Mouse (Mus musculus): ENCODE results near the gene H2-Ob. TPM values are rescaled to one million over a fixed set of nuclear protein-coding genes. Genes with fewer than 3 reads are reported as not detected.
"Not testable (repeated sequence)": the region's sequence is repeated elsewhere in the genome, so short reads cannot be mapped to it uniquely, and the experiment has no call there.

The H2-Ob gene
- total and polyA plus RNA-seq, 3 experiments: 13.7 to 31.9 (median 19.9) TPM

- H3K9ac ChIP-seq (ENCODE audit: insufficient read depth, low read depth): no peak overlapping the region
- in situ Hi-C loops (cut with MboI; ENCODE audit: low pct_ligation_motif_present, low pct_unique_long_range_greater_than_20kb, low sequenced_read_pairs): no loop called here
- H3K27ac ChIP-seq (ENCODE audit: insufficient read depth, low read depth): no peak overlapping the region
- H3K4me1 ChIP-seq (ENCODE audit: control insufficient read depth in 1 of 2, insufficient read depth in 2 of 2): no peaks in the 10 kb centered on the region
- no peaks in the 10 kb centered on the region for H3K36me3 ChIP-seq (replicated peaks in 1 of 2; ENCODE audit: control insufficient read depth in 1 of 2, insufficient read depth in 1 of 2, low read length in 1 of 2)
- no peaks in the 10 kb centered on the region for H3K9me3 ChIP-seq (replicated peaks; ENCODE audit: low read length)
- no peak overlapping the region for H3K4me3 ChIP-seq (replicated peaks in 1 of 3; ENCODE audit: low read depth in 2 of 3, low read length in 2 of 3, poor library complexity in 1 of 3)
- dilution Hi-C loops (cut with MboI; ENCODE audit: extremely low pct_ligation_motif_present, extremely low pct_unique_long_range_greater_than_20kb, low sequenced_read_pairs): no loop called here
- no peaks in the 10 kb centered on the region for H3K27me3 ChIP-seq (replicated peaks)
- no peak for DNase-seq (ENCODE audit: extremely low read depth)
- TF ChIP-seq POLR2A (IDR thresholded peaks at IDR 0.05; ENCODE audit: low read depth, low read length) (no peak), ZMIZ1 (IDR thresholded peaks at IDR 0.05; ENCODE audit: low read depth, low read length) (no peak), POLR2AphosphoS2 (IDR thresholded peaks at IDR 0.05; ENCODE audit: low read depth, low read length) (no peak), CTCF (conservative IDR thresholded peaks at IDR 0.05 in 1 of 2, IDR thresholded peaks at IDR 0.05 in 1 of 2; ENCODE audit: low read depth in 2 of 2, low read length in 2 of 2) (no peak), RCOR1 (conservative IDR thresholded peaks at IDR 0.05; ENCODE audit: low read depth, low read length) (no peak), GABPA (IDR thresholded peaks at IDR 0.05; ENCODE audit: insufficient replicate concordance, low read depth, low read length) (no peak), HCFC1 (IDR thresholded peaks at IDR 0.05; ENCODE audit: low read depth, low read length) (no peak), USF2 (conservative IDR thresholded peaks at IDR 0.05; ENCODE audit: low read depth, low read length) (no peak)
- H3K4me2 ChIP-seq (ENCODE audit: insufficient read depth, low read depth, poor library complexity, severe bottlenecking): no peak overlapping the region
- no peaks in the 10 kb centered on the region for H3K79me2 ChIP-seq (replicated peaks; ENCODE audit: control insufficient read depth, extremely low read depth, insufficient read depth, poor library complexity, severe bottlenecking)
Observed at GRCm38 (mm10) chr17:34225426-34225825, 13.3 kb upstream of the H2-Ob start.

GRCm38 (mm10) chr17:34225911-34226310 lies 12.8 kb upstream of the H2-Ob start:
- H3K27ac ChIP-seq (ENCODE audit: insufficient read depth, low read depth); dilution Hi-C loops (cut with MboI; ENCODE audit: extremely low pct_ligation_motif_present, extremely low pct_unique_long_range_greater_than_20kb, low sequenced_read_pairs); in situ Hi-C loops (cut with MboI; ENCODE audit: low pct_ligation_motif_present, low pct_unique_long_range_greater_than_20kb, low sequenced_read_pairs); H3K27me3 ChIP-seq (replicated peaks); H3K79me2 ChIP-seq (replicated peaks; ENCODE audit: control insufficient read depth, extremely low read depth, insufficient read depth, poor library complexity, severe bottlenecking); H3K4me1 ChIP-seq (ENCODE audit: control insufficient read depth in 1 of 2, insufficient read depth in 2 of 2); H3K9ac ChIP-seq (ENCODE audit: insufficient read depth, low read depth); H3K4me3 ChIP-seq (replicated peaks in 1 of 3; ENCODE audit: low read depth in 2 of 3, low read length in 2 of 3, poor library complexity in 1 of 3); H3K4me2 ChIP-seq (ENCODE audit: insufficient read depth, low read depth, poor library complexity, severe bottlenecking); H3K9me3 ChIP-seq (replicated peaks; ENCODE audit: low read length); H3K36me3 ChIP-seq (replicated peaks in 1 of 2; ENCODE audit: control insufficient read depth in 1 of 2, insufficient read depth in 1 of 2, low read length in 1 of 2); DNase-seq (ENCODE audit: extremely low read depth): not testable (repeated sequence)

- H3K36me3 ChIP-seq (replicated peaks in 1 of 2; ENCODE audit: control insufficient read depth in 1 of 2, insufficient read depth in 1 of 2, low read length in 1 of 2); H3K27me3 ChIP-seq (replicated peaks); H3K79me2 ChIP-seq (replicated peaks; ENCODE audit: control insufficient read depth, extremely low read depth, insufficient read depth, poor library complexity, severe bottlenecking); H3K27ac ChIP-seq (ENCODE audit: insufficient read depth, low read depth); H3K9me3 ChIP-seq (replicated peaks; ENCODE audit: low read length); H3K4me2 ChIP-seq (ENCODE audit: insufficient read depth, low read depth, poor library complexity, severe bottlenecking); H3K9ac ChIP-seq (ENCODE audit: insufficient read depth, low read depth); in situ Hi-C loops (cut with MboI; ENCODE audit: low pct_ligation_motif_present, low pct_unique_long_range_greater_than_20kb, low sequenced_read_pairs); DNase-seq (ENCODE audit: extremely low read depth); dilution Hi-C loops (cut with MboI; ENCODE audit: extremely low pct_ligation_motif_present, extremely low pct_unique_long_range_greater_than_20kb, low sequenced_read_pairs); H3K4me3 ChIP-seq (replicated peaks in 1 of 3; ENCODE audit: low read depth in 2 of 3, low read length in 2 of 3, poor library complexity in 1 of 3): not testable (repeated sequence)
- H3K4me1 ChIP-seq (ENCODE audit: control insufficient read depth in 1 of 2, insufficient read depth in 2 of 2): peaks cover 0 to 17% of the 10 kb centered on the region in 2 experiments; a peak in 2 of 4 replicates
Observed at GRCm38 (mm10) chr17:34230971-34231370, 7.7 kb upstream of the H2-Ob start.

GRCm38 (mm10) chr17:34232021-34232420 lies 6.7 kb upstream of the H2-Ob start:
- DNase-seq (ENCODE audit: extremely low read depth); dilution Hi-C loops (cut with MboI; ENCODE audit: extremely low pct_ligation_motif_present, extremely low pct_unique_long_range_greater_than_20kb, low sequenced_read_pairs): not testable (repeated sequence)

More at GRCm38 (mm10) chr17:34232021-34232420, 6.7 kb upstream of the H2-Ob start:
- H3K4me2 ChIP-seq (ENCODE audit: insufficient read depth, low read depth, poor library complexity, severe bottlenecking); H3K27me3 ChIP-seq (replicated peaks); H3K9ac ChIP-seq (ENCODE audit: insufficient read depth, low read depth); in situ Hi-C loops (cut with MboI; ENCODE audit: low pct_ligation_motif_present, low pct_unique_long_range_greater_than_20kb, low sequenced_read_pairs); H3K9me3 ChIP-seq (replicated peaks; ENCODE audit: low read length); H3K36me3 ChIP-seq (replicated peaks in 1 of 2; ENCODE audit: control insufficient read depth in 1 of 2, insufficient read depth in 1 of 2, low read length in 1 of 2); H3K79me2 ChIP-seq (replicated peaks; ENCODE audit: control insufficient read depth, extremely low read depth, insufficient read depth, poor library complexity, severe bottlenecking); H3K27ac ChIP-seq (ENCODE audit: insufficient read depth, low read depth); H3K4me3 ChIP-seq (replicated peaks in 1 of 3; ENCODE audit: low read depth in 2 of 3, low read length in 2 of 3, poor library complexity in 1 of 3): not testable (repeated sequence)
- peaks cover 0 to 18% of the 10 kb centered on the region in 2 experiments; a peak in 2 of 4 replicates for H3K4me1 ChIP-seq (ENCODE audit: control insufficient read depth in 1 of 2, insufficient read depth in 2 of 2)

Data from CH12.LX (cell line).